Mouse (Mus musculus) adrenal gland, postnatal 36 days (tissue): ENCODE measurements at regions not wholly inside any gene's neighbourhood (a gene's known extent, or its start where the extent isn't known, plus 50 kb on each side); places are given as distances from the start of the nearest gene placed in this dataset.

Experiments
- DNase-seq, 2 experiments: peaks; one replicate each; pipeline ENCODE4 v3.0.0; 2021; ENCODE audit warnings: mixed read lengths in 1 of 2

DNA sequence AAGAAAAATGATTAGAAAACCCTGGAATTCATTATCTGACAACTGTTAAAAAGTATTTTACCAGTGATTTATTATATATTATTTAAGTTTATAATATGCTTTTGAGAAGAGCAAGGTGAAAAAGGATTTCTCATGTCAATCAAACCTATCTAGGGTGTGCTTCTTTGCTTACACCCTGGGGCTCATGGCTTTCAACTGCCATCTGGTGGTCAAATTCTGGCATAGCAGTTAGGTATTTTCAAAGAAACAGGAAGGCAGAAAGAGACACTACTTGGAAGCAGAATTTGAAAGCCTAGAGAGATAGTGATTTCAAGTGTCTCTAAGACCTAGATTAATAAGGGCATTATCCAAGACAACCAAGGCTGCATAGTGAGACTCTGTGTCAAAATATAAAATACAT lies 167.8 kb upstream of the Amot start:
- DNase-seq = peak; percentile 1 to 8

- no peak for DNase-seq
These were observed 146.7 kb upstream of the Amot start for GRCm38 (mm10) chrX:145651647-145652046.

- no peak for DNase-seq
These were observed 114.7 kb upstream of the Amot start for GRCm38 (mm10) chrX:145619649-145620048.

DNA sequence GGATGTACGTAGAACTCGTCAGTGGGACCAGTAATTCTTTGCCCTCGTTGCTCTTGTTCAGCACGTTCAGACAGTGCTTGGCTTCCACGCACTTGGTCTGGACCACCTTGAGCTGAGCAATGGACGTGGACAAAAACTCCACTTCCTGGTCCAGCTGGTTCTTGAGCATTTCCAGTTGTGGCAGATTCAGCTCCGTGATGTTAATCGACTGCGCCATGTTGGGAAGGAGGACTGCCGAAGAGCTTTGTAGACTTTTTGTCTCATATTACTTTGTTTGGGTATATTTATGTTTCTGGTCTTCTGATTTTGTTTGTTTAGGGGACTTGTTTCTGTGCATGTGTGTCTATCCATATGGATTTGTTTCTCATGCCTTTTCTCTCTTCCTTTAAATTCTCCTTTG lies 97.1 kb upstream of the Amot start:
- no peak for DNase-seq

GRCm38 (mm10) chrX:145590733-145591132 lies 85.8 kb upstream of the Amot start:
- DNase-seq = no peak

- DNase-seq = no peak
These were observed 62.5 kb upstream of the Amot start for GRCm38 (mm10) chrX:145567528-145567927.

GRCm38 (mm10) chrX:145567073-145567472 lies 62.1 kb upstream of the Amot start:
- DNase-seq = no peak

DNA sequence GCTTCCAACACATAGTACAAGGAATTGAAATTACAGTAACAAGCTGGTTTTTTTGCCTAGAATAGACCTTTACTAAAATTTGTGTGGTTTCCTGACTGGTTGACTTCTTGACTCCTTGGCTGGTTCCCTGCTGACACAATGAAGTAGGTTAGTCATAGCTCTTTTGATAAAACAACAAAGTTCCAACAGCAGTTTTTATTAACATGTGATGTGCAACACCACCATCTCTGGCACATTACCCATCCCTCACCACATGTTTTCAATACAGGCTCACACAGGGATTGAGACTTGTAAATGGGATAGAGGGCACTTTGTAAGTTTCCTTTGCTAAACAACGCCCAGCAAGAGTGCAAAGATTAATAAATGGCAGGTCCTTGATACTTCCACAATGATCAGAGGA lies 53.9 kb upstream of the Amot start:
- no peak for DNase-seq
